Mouse (Mus musculus) limb, embryonic 14.5 days (tissue): ENCODE measurements around the gene Dnajb14. TPM values are rescaled to one million over a fixed set of nuclear protein-coding genes. Genes with fewer than 3 reads are reported as not detected.

Source experiments
- ATAC-seq: fragments of 200-750 bp; cut with Nextera tagmentation; 2 replicates; pipeline ENCODE4 v1.8.0; 2017; ENCODE audit warnings: low read depth, moderate number of reproducible peaks, moderate TSS enrichment; ENCODE audit not compliant: low FRiP score
- DNase-seq: peaks from one replicate; pipeline ENCODE4 v3.0.0-alpha.2; 2015; ENCODE audit warnings: low spot score
- H3K27ac ChIP-seq: fragments of 300-500 bp; sonication (generic); replicated peaks from 2 replicates; pipeline ENCODE4 v1.5.1; 2014; ENCODE audit warnings: low read depth, mild to moderate bottlenecking, low read length, moderate library complexity, mixed read lengths
- H3K27me3 ChIP-seq: fragments of 300-500 bp; sonication (generic); 2 replicates; pipeline ENCODE4 v1.6.1; 2014; ENCODE audit warnings: low read length, mixed read lengths; ENCODE audit not compliant: control insufficient read depth, insufficient read depth
- H3K36me3 ChIP-seq: fragments of 300-500 bp; sonication (generic); 2 replicates; pipeline ENCODE4 v1.6.1; 2014; ENCODE audit warnings: mild to moderate bottlenecking, low read length, moderate library complexity, mixed read lengths; ENCODE audit not compliant: control insufficient read depth, insufficient read depth
- H3K4me1 ChIP-seq: fragments of 300-500 bp; sonication (generic); 2 replicates; pipeline ENCODE4 v1.6.1; 2014; ENCODE audit warnings: antibody characterized with exemption, low read length, mixed read lengths; ENCODE audit not compliant: control insufficient read depth, insufficient read depth
- H3K4me2 ChIP-seq: fragments of 300-500 bp; sonication (generic); replicated peaks from 2 replicates; pipeline ENCODE4 v1.6.1; 2014; ENCODE audit warnings: low read depth, mild to moderate bottlenecking, low read length, moderate library complexity; ENCODE audit not compliant: severe bottlenecking
- H3K4me3 ChIP-seq: fragments of 300-500 bp; sonication (generic); replicated peaks from 2 replicates; pipeline ENCODE4 v1.5.1; 2014; ENCODE audit warnings: low read length
- H3K9ac ChIP-seq: fragments of 300-500 bp; sonication (generic); 2 replicates; pipeline ENCODE4 v1.6.1; 2014; ENCODE audit warnings: mild to moderate bottlenecking, low read depth, low read length, moderate library complexity; ENCODE audit not compliant: severe bottlenecking
- H3K9me3 ChIP-seq: fragments of 300-500 bp; sonication (generic); 2 replicates; pipeline ENCODE4 v1.6.1; 2016; ENCODE audit warnings: low read length; ENCODE audit not compliant: control insufficient read depth
- POLR2A ChIP-seq: fragments of 200-500 bp; IDR thresholded peaks from 2 replicates; pipeline ENCODE4 v1.8.0; 2012; ENCODE audit warnings: inconsistent platforms, mild to moderate bottlenecking, moderate library complexity, borderline replicate concordance; ENCODE audit not compliant: insufficient read depth, insufficient read length; ENCODE audit errors: extremely low read depth
- WGBS: fragments of 180-500 bp; shearing (Covaris S2); extraction: QIAGEN DNeasy Blood & Tissue Kit; methylation state at CpG from one replicate; pipeline ENCODE4 v1.1.7; 2014; 5-methylcytosine and 5-hydroxymethylcytosine counted together
- polyA plus RNA-seq, 2 experiments: library from polyadenylated mRNA; depleted of rRNA in 1 of 2; stranded (reverse) in 1 of 2; unstranded in 1 of 2; fragments of >200 nt; fragmentation: Nextera tagmentation in 1 of 2; extraction: Ambion mirVana in 1 of 2; gene quantifications; 2 replicates each; pipeline versions ENCODE4 v1.2.1 to v1.2.3; 2012 to 2014

Gene Dnajb14
- polyA plus RNA-seq, 2 experiments: 7.4 to 11.9 TPM

- Histone ChIP-seq H3K27me3 (no peaks in the 10 kb centered on the region), H3K36me3 (peaks cover 13% of the 10 kb centered on the region), H3K4me2 (peak within 1 kb of the TSS; percentile 74), H3K9ac (peak within 1 kb of the TSS; percentile 75), H3K9me3 (no peaks in the 10 kb centered on the region), H3K27ac (peak within 1 kb of the TSS; percentile 82), H3K4me1 (peaks cover 9% of the 10 kb centered on the region; the same call in 1 of the 2 replicates), H3K4me3 (peak within 1 kb of the TSS; percentile 64)
- ATAC-seq: peak; percentile 86
- TF ChIP-seq POLR2A: no peak
- WGBS: 2% methylated on average over 27 of the region's 47 CpGs
- DNase-seq: peak; percentile 63
Observed at GRCm38 (mm10) chr3:137918172-137918931, 50.9 kb downstream of the Dnajb14 start, which contains the start of gene Lamtor3. Lamtor3 (plus strand) TSS chr3:137918506.

GRCm38 (mm10) chr3:137918932-137919311 is 51.4 kb downstream of the Dnajb14 start:
- ATAC-seq: peak; percentile 20
- 14% methylated on average over 6 of the region's 6 CpGs for WGBS
- Histone ChIP-seq H3K4me3 (peak overlapping the region; percentile 64), H3K4me1 (peaks cover 9% of the 10 kb centered on the region; the same call in 1 of the 2 replicates), H3K4me2 (peak overlapping the region; percentile 74), H3K9ac (peak overlapping the region; percentile 75), H3K27ac (peak overlapping the region; percentile 63), H3K36me3 (peaks cover 19% of the 10 kb centered on the region), H3K9me3 (no peaks in the 10 kb centered on the region), H3K27me3 (no peaks in the 10 kb centered on the region)
- TF ChIP-seq POLR2A: no peak
- DNase-seq: no peak

- Histone ChIP-seq H3K36me3 (peaks cover 21% of the 10 kb centered on the region), H3K9ac (peak overlapping the region; percentile 75), H3K9me3 (no peaks in the 10 kb centered on the region), H3K4me1 (peaks cover 9% of the 10 kb centered on the region; the same call in 1 of the 2 replicates), H3K27me3 (no peaks in the 10 kb centered on the region), H3K27ac (no peak overlapping the region), H3K4me3 (peak overlapping the region; percentile 64), H3K4me2 (peak overlapping the region; percentile 74)
- no peak for TF ChIP-seq POLR2A
- no peak for DNase-seq
- ATAC-seq: no peak
- WGBS: 91% methylated on average over 7 of the region's 7 CpGs
Observed at GRCm38 (mm10) chr3:137919398-137919797, 51.9 kb downstream of the Dnajb14 start.

- Histone ChIP-seq H3K9me3 (no peaks in the 10 kb centered on the region), H3K4me3 (no peak overlapping the region), H3K36me3 (peaks cover 31% of the 10 kb centered on the region), H3K27ac (no peak overlapping the region), H3K27me3 (no peaks in the 10 kb centered on the region), H3K9ac (no peak overlapping the region), H3K4me1 (peaks cover 9% of the 10 kb centered on the region; the same call in 1 of the 2 replicates), H3K4me2 (no peak overlapping the region)
- 92% methylated on average over 4 of the region's 4 CpGs for WGBS
- TF ChIP-seq POLR2A: no peak
- DNase-seq (no peak), ATAC-seq (no peak)
Observed at GRCm38 (mm10) chr3:137920594-137920993, 53.1 kb downstream of the Dnajb14 start.

- Histone ChIP-seq H3K9me3 (no peaks in the 10 kb centered on the region), H3K36me3 (peaks cover 63% of the 10 kb centered on the region), H3K4me2 (no peak overlapping the region), H3K4me3 (no peak overlapping the region), H3K27ac (no peak overlapping the region), H3K4me1 (no peaks in the 10 kb centered on the region), H3K9ac (no peak overlapping the region), H3K27me3 (no peaks in the 10 kb centered on the region)
- ATAC-seq: no peak
- no peak for TF ChIP-seq POLR2A
- no peak for DNase-seq
- 89% methylated on average over 4 of the region's 4 CpGs for WGBS
Observed at GRCm38 (mm10) chr3:137927010-137927409, 59.5 kb downstream of the Dnajb14 start.
